Mouse (Mus musculus): ENCODE results near the gene Six2. TPM values are rescaled to one million over a fixed set of nuclear protein-coding genes. Genes with fewer than 3 reads are reported as not detected.

Gene Six2
- total RNA-seq, 2 experiments from 2014 or later, result 0.24 to 0.61 TPM

- intact Hi-C loops (cut with DNase I), result loop anchor here (1.0 kb wide), 1 partner anchor 399 kb away; no protein-coding TSS in a partner anchor
- peak; percentile 68 to 85 for DNase-seq
These were observed 23.3 kb downstream of the Six2 start for GRCm38 (mm10) chr17:85664618-85665320.

GRCm38 (mm10) chr17:85664202-85664601 lies 23.9 kb downstream of the Six2 start:
- DNase-seq, result no peak
- intact Hi-C loops (cut with DNase I), result no loop called here

- intact Hi-C loops (cut with DNase I), result no loop called here
- no peak for DNase-seq
These were observed 26.6 kb downstream of the Six2 start for GRCm38 (mm10) chr17:85661521-85661920.

- no peak for DNase-seq
- intact Hi-C loops (cut with DNase I), result no loop called here
These were observed 28.1 kb downstream of the Six2 start for GRCm38 (mm10) chr17:85660016-85660415.

- peak; percentile 61 to 70 for DNase-seq
These were observed 42.1 kb downstream of the Six2 start for GRCm38 (mm10) chr17:85645718-85646665.

GRCm38 (mm10) chr17:85645312-85645711 lies 42.8 kb downstream of the Six2 start:
- intact Hi-C loops (cut with DNase I), result loop anchor here (5.0 kb wide), 1 partner anchor 417 kb away; no protein-coding TSS in a partner anchor
- no peak for DNase-seq

More at GRCm38 (mm10) chr17:85645718-85646665, 42.1 kb downstream of the Six2 start:
- intact Hi-C loops (cut with DNase I), result loop anchor here (5.0 kb wide), 1 partner anchor 416 kb away; no protein-coding TSS in a partner anchor

- intact Hi-C loops (cut with DNase I), result no loop called here
These were observed 50.2 kb downstream of the Six2 start for GRCm38 (mm10) chr17:85637876-85638275.

More at GRCm38 (mm10) chr17:85637876-85638275, 50.2 kb downstream of the Six2 start:
- no peak for DNase-seq

Other genes with a start within 250 kb of the Six2 start
- gene Six3, start 74.7 kb downstream of the Six2 start, total RNA-seq (2021), result not detected